Mouse (Mus musculus): Measurements from ENCODE around the gene Krtap5-3.

- no peak for TF ChIP-seq CTCF (IDR thresholded peaks at IDR 0.05; ENCODE audit: extremely low read depth, insufficient read depth, insufficient read length, insufficient replicate concordance)
- no peak for TF ChIP-seq POLR2A (IDR thresholded peaks at IDR 0.05; ENCODE audit: low read depth, low read length)
These were observed 30.4 kb downstream of the Krtap5-3 start for GRCm38 (mm10) chr7:142231540-142231939.

Measured in spleen, adult 2 months (tissue).